Mouse (Mus musculus): ENCODE measurements around the gene Tbc1d1. TPM values are rescaled to one million over a fixed set of nuclear protein-coding genes. Genes with fewer than 3 reads are reported as not detected.

Tbc1d1 gene
- 16.4 and 18.4 TPM in 2 replicates for polyA plus RNA-seq (2015; fragmentation: Nextera tagmentation; extraction: Ambion mirVana)

- H3K4me2 ChIP-seq = peak within 1 kb of the TSS; percentile 17; the same call in 1 of the 2 replicates
- H3K9ac ChIP-seq = no peak within 1 kb of the TSS
- H3K27ac ChIP-seq = no peak within 1 kb of the TSS
- no peaks in the 10 kb centered on the region for H3K9me3 ChIP-seq
- peaks cover 34% of the 10 kb centered on the region for H3K27me3 ChIP-seq
- H3K36me3 ChIP-seq = no peaks in the 10 kb centered on the region
- no peak within 1 kb of the TSS for H3K4me3 ChIP-seq
- ATAC-seq (ENCODE audit: insufficient number of reproducible peaks, low FRiP score, low TSS enrichment, low read depth) = no peak
- WGBS = 23% methylated on average over 11 of the region's 11 CpGs
- H3K4me1 ChIP-seq = peaks cover 20% of the 10 kb centered on the region
Observed at GRCm38 (mm10) chr5:64155861-64156550, at the start of gene Tbc1d1. Gene Tbc1d1, plus strand, starts transcription at chr5:64156305.

GRCm38 (mm10) chr5:64107596-64108289 lies 48.4 kb upstream of the Tbc1d1 start:
- Histone ChIP-seq H3K4me3 (no peak overlapping the region), H3K36me3 (peaks cover 55% of the 10 kb centered on the region), H3K4me1 (no peaks in the 10 kb centered on the region), H3K4me2 (no peak overlapping the region), H3K27me3 (no peaks in the 10 kb centered on the region), H3K9ac (no peak overlapping the region), H3K9me3 (no peaks in the 10 kb centered on the region), H3K27ac (no peak overlapping the region)
- no peak for ATAC-seq (ENCODE audit: insufficient number of reproducible peaks, low FRiP score, low TSS enrichment, low read depth)
- 90% methylated on average over 11 of the region's 11 CpGs for WGBS

DNA sequence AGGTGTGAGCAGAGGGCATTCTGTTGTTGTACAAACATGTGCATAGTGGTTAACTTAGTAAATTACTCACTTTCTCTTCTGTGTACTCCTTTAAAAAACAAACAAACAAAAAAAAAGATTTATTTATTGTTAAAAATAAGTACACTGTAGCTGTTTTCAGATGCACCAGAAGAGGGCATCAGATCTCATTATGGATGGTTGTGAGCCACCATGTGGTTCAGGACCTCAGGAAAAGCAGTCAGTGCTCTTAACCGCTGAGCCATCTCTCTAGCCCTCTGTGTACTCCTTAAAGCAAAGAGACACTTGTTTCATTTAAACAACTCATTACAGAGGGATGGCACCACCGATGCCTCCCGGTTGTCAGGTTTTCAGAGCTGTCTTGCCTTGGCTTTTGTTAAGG lies 46.9 kb upstream of the Tbc1d1 start:
- no peak overlapping the region for H3K4me2 ChIP-seq
- H3K36me3 ChIP-seq = peaks cover 60% of the 10 kb centered on the region
- ATAC-seq (ENCODE audit: insufficient number of reproducible peaks, low FRiP score, low TSS enrichment, low read depth) = no peak
- H3K27me3 ChIP-seq = no peaks in the 10 kb centered on the region
- H3K9me3 ChIP-seq = no peaks in the 10 kb centered on the region
- no peak overlapping the region for H3K4me3 ChIP-seq
- 67% methylated on average over 3 of the region's 3 CpGs for WGBS
- H3K9ac ChIP-seq = no peak overlapping the region
- H3K4me1 ChIP-seq = no peaks in the 10 kb centered on the region
- no peak overlapping the region for H3K27ac ChIP-seq

- Histone ChIP-seq H3K27ac (no peak overlapping the region), H3K9me3 (no peaks in the 10 kb centered on the region; the same call in 1 of the 2 replicates), H3K9ac (no peak overlapping the region), H3K4me2 (no peak overlapping the region), H3K4me3 (no peak overlapping the region), H3K36me3 (peaks cover 76% of the 10 kb centered on the region), H3K4me1 (no peaks in the 10 kb centered on the region), H3K27me3 (no peaks in the 10 kb centered on the region)
- ATAC-seq (ENCODE audit: insufficient number of reproducible peaks, low FRiP score, low TSS enrichment, low read depth) = no peak
- 77% methylated on average over 3 of the region's 3 CpGs for WGBS
Observed at GRCm38 (mm10) chr5:64112360-64112759, 43.7 kb upstream of the Tbc1d1 start.

DNA sequence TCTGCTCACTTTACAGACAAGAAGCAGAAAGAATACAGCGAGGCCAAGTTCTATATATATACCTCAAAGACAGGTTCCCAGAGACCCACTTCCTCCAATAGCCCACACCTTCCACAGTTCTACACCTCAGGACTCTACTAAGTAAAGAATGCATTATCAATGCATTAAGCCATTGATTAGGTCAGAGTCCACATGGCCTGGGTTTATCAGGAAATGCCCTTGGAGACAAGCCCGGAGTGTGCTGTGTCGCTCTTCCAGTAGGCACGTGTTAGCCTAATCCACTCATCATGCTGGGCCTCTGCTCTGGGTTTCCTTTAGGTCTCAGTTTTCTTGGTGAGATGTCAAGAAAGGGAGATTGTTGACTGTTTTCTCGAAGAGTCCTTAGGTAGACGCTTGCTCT lies 41.9 kb upstream of the Tbc1d1 start:
- Histone ChIP-seq H3K27me3 (no peaks in the 10 kb centered on the region), H3K4me2 (no peak overlapping the region), H3K4me3 (no peak overlapping the region), H3K9ac (no peak overlapping the region), H3K9me3 (no peaks in the 10 kb centered on the region; the same call in 1 of the 2 replicates), H3K27ac (no peak overlapping the region), H3K4me1 (no peaks in the 10 kb centered on the region), H3K36me3 (peaks cover 63% of the 10 kb centered on the region)
- ATAC-seq (ENCODE audit: insufficient number of reproducible peaks, low FRiP score, low TSS enrichment, low read depth) = no peak
- 96% methylated on average over 6 of the region's 6 CpGs for WGBS

DNA sequence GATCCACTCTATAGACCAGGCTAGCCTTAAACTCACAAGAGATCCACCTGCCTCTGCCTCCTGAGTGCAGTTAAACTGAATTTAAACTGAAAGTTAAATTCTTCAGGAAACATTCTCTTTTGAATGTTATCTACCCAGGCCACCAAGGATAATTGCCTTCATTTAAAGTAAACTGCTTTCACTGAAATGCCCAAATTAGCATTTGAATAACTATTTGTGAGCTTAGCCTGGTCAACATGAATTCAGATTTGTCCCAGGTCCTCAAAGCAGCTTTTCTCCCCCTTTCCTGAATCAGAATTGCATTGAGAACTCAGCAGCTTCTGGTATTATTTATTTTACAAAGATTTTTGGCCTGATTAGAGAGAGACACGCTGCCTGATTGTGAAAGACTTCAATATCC lies 38.9 kb upstream of the Tbc1d1 start:
- WGBS = 95% methylated on average over 1 of the region's 1 CpGs
- Histone ChIP-seq H3K36me3 (peaks cover 48% of the 10 kb centered on the region), H3K9me3 (no peaks in the 10 kb centered on the region; the same call in 1 of the 2 replicates), H3K27ac (no peak overlapping the region), H3K4me3 (no peak overlapping the region), H3K27me3 (no peaks in the 10 kb centered on the region), H3K4me1 (no peaks in the 10 kb centered on the region), H3K4me2 (no peak overlapping the region), H3K9ac (no peak overlapping the region)
- ATAC-seq (ENCODE audit: insufficient number of reproducible peaks, low FRiP score, low TSS enrichment, low read depth) = no peak

DNA sequence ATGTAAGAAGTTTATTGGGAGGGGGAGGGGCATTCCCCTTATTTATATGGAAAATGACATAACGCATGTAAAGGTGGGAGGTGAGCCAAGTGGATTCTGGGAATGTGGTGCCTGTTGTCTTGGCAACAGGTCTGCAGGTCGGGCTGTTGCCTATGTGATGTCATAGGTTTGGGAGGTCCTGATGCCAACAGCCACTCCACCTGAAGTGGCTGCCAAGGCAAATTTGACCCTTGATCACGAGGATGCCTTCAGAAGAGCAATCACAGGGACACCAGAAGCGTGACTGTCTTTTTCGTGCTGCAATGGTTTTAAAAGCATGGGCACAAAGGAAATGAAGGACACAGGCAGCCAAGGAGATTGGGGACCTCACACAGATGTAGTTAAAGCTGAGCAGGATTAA lies 30.3 kb upstream of the Tbc1d1 start:
- 54% methylated on average over 5 of the region's 5 CpGs for WGBS
- Histone ChIP-seq H3K4me1 (no peaks in the 10 kb centered on the region), H3K27me3 (no peaks in the 10 kb centered on the region), H3K9me3 (no peaks in the 10 kb centered on the region), H3K9ac (no peak overlapping the region), H3K4me3 (no peak overlapping the region), H3K4me2 (no peak overlapping the region), H3K27ac (no peak overlapping the region), H3K36me3 (peaks cover 15% of the 10 kb centered on the region)
- ATAC-seq (ENCODE audit: insufficient number of reproducible peaks, low FRiP score, low TSS enrichment, low read depth) = no peak

DNA sequence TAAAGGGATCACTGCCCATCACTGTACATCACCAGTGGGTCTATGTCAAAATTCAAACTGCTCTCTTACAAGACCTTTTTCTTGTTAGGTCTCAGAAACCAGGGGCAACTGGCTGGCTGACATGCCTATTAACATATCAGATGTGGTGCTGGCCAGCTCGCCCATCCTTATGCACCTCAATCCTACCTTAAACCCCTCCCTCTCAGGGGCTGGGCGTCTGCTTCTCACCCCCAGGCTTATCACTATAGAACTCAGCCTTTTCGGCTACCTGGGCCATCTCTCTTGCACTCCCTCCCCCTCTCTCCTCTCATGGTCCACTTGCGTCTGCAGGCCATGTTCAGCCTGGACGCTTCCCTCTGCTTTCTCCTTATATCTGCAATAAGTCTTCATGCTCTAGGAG lies 24.6 kb upstream of the Tbc1d1 start:
- no peak overlapping the region for H3K4me3 ChIP-seq
- H3K27me3 ChIP-seq = no peaks in the 10 kb centered on the region

DNA sequence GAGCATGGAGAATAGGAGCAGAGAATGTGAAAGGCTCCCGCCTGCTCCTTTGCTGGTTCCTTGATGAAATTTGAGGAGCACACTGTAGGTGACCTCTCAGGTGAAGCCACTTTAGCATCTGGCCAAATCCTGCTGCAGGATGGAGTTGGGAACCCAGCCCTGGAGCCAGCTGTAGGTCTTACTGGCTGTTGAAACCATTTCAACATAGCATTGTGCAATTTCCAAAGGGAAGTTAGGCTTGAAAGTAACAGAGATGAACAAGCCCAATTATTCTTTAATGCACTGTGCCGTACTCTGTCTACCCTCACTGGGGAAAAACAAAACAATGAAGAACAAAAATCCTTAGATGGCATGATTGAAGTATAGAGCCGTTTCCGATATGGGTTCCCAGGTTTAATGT lies 22.2 kb upstream of the Tbc1d1 start:
- no peaks in the 10 kb centered on the region for H3K9me3 ChIP-seq
- H3K27ac ChIP-seq = no peak overlapping the region
- no peaks in the 10 kb centered on the region for H3K4me1 ChIP-seq
- no peaks in the 10 kb centered on the region for H3K27me3 ChIP-seq
- no peak overlapping the region for H3K4me3 ChIP-seq
- H3K4me2 ChIP-seq = no peak overlapping the region
- H3K36me3 ChIP-seq = no peaks in the 10 kb centered on the region
- no peak overlapping the region for H3K9ac ChIP-seq
- ATAC-seq (ENCODE audit: insufficient number of reproducible peaks, low FRiP score, low TSS enrichment, low read depth) = no peak
- 83% methylated on average over 4 of the region's 4 CpGs for WGBS

More for the DNA sequence above, 24.6 kb upstream of the Tbc1d1 start:
- H3K36me3 ChIP-seq = peaks cover 10% of the 10 kb centered on the region
- H3K9me3 ChIP-seq = no peaks in the 10 kb centered on the region
- 59% methylated on average over 5 of the region's 5 CpGs for WGBS
- no peak overlapping the region for H3K9ac ChIP-seq
- no peak overlapping the region for H3K4me2 ChIP-seq
- no peak for ATAC-seq (ENCODE audit: insufficient number of reproducible peaks, low FRiP score, low TSS enrichment, low read depth)
- no peak overlapping the region for H3K27ac ChIP-seq
- no peaks in the 10 kb centered on the region for H3K4me1 ChIP-seq

DNA sequence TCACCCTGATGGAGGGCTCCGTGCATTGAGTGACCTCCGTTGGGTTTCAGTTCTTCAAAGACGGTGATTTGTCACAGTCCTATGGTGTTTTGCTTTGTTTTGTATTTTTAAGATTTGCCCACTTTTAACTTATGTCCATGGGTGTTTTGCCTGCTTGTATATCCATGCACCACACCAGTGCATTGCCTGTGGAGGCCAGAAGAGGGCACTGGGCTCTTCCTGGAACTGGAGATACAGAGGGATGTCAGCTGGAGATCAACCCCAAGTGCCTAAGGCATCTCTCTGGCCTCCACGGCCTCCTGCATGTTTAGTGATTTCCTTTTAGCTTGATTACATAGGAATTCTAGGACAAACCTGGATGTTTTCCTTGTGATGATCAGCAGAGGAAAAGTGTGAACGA lies 19.8 kb upstream of the Tbc1d1 start:
- no peaks in the 10 kb centered on the region for H3K36me3 ChIP-seq

DNA sequence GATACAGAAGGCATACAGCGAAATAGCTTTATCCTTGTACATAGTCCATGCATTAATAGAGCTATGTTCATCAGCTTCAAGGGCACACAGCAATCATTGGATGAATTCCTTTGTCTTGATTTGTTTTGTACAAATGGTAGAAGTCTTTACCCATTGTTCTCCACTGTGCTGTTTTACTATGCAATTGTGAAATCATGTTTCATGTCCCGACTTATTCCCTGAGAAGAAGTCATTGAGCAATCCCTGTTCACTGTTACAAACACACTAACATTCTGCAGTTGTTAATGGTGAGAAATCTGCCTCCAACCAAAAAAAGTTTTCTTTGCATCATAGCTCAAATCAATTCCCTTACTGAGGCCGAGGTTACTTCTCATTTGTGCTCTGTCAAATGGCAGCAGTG lies 15.9 kb upstream of the Tbc1d1 start:
- WGBS = 78% methylated on average over 3 of the region's 3 CpGs
- no peaks in the 10 kb centered on the region for H3K36me3 ChIP-seq
- H3K9me3 ChIP-seq = no peaks in the 10 kb centered on the region
- no peaks in the 10 kb centered on the region for H3K4me1 ChIP-seq
- ATAC-seq (ENCODE audit: insufficient number of reproducible peaks, low FRiP score, low TSS enrichment, low read depth) = no peak
- H3K9ac ChIP-seq = no peak overlapping the region
- H3K4me2 ChIP-seq = no peak overlapping the region
- H3K4me3 ChIP-seq = no peak overlapping the region
- H3K27me3 ChIP-seq = no peaks in the 10 kb centered on the region
- H3K27ac ChIP-seq = no peak overlapping the region

More for the DNA sequence above, 19.8 kb upstream of the Tbc1d1 start:
- Histone ChIP-seq H3K27me3 (no peaks in the 10 kb centered on the region), H3K4me1 (no peaks in the 10 kb centered on the region), H3K9ac (no peak overlapping the region), H3K4me2 (no peak overlapping the region), H3K27ac (no peak overlapping the region), H3K9me3 (no peaks in the 10 kb centered on the region), H3K4me3 (no peak overlapping the region)
- ATAC-seq (ENCODE audit: insufficient number of reproducible peaks, low FRiP score, low TSS enrichment, low read depth) = no peak
- WGBS = 66% methylated on average over 5 of the region's 5 CpGs

DNA sequence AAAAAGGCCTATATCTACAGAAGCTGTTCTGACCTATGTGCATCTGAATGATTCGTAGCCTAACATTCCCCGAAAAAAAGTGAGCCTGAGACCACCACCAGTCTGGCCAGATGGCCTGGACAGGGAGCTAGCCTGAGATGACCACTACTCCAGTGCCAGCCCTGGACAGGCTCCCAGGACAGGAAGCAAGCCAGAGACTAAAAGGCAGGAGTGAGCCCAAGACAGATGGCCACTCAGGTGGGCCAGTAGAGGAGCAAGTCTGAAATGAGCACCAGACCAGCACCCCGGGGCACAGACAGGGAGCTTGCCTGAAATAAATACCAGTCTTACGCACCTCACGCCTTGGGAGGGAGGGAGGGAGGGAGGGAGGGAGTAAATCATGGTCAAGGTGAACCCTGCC lies 11.8 kb upstream of the Tbc1d1 start:
- WGBS = 54% methylated on average over 5 of the region's 5 CpGs
- Histone ChIP-seq H3K36me3 (no peaks in the 10 kb centered on the region), H3K4me2 (no peak overlapping the region), H3K4me1 (peaks cover 5% of the 10 kb centered on the region; the same call in 1 of the 2 replicates), H3K27me3 (no peaks in the 10 kb centered on the region), H3K9me3 (no peaks in the 10 kb centered on the region), H3K27ac (no peak overlapping the region), H3K9ac (no peak overlapping the region), H3K4me3 (no peak overlapping the region)
- ATAC-seq (ENCODE audit: insufficient number of reproducible peaks, low FRiP score, low TSS enrichment, low read depth) = no peak

Data from limb, embryonic 15.5 days (tissue).